Mouse (Mus musculus) heart, adult 8-10 months (tissue): ENCODE results near the gene Gm20388. TPM values are rescaled to one million over a fixed set of nuclear protein-coding genes. Genes with fewer than 3 reads are reported as not detected.
"Not testable (repeated sequence)": the region's sequence is repeated elsewhere in the genome, so short reads cannot be mapped to it uniquely, and the experiment has no call there.

Experiments used
- DNase-seq: peaks from one replicate; pipeline ENCODE4 v3.0.0; 2022; ENCODE audit warnings: low spot score
- total RNA-seq, 4 experiments: library from RNA; stranded (reverse); gene quantifications; 2 replicates each; pipeline ENCODE4 v1.2.4; 2022

Gene Gm20388
- total RNA-seq, 4 experiments from 2014 or later, result 4.2 to 6.7 TPM; not detected in 2

- no peak for DNase-seq
Observed at GRCm38 (mm10) chr8:123155177-123155576, 3244.5 kb downstream of the Gm20388 start.

GRCm38 (mm10) chr8:123156070-123156773 lies 3245.6 kb downstream of the Gm20388 start:
- DNase-seq, result no peak

GRCm38 (mm10) chr8:123157888-123158465 lies 3247.3 kb downstream of the Gm20388 start, which contains the start of gene Sult5a1:
TSS of gene Sult5a1 (minus strand) at chr8:123158315.
- no peak for DNase-seq

GRCm38 (mm10) chr8:123181391-123181790 lies 3270.8 kb downstream of the Gm20388 start:
- DNase-seq, result peak; percentile 58

GRCm38 (mm10) chr8:123185566-123186409 lies 3275.1 kb downstream of the Gm20388 start, which contains the start of gene Dpep1:
TSS of gene Dpep1 (plus strand) at chr8:123186242.
- DNase-seq, result peak; percentile 81

GRCm38 (mm10) chr8:123188006-123188405 lies 3277.4 kb downstream of the Gm20388 start:
- DNase-seq, result no peak

GRCm38 (mm10) chr8:123188841-123189240 lies 3278.2 kb downstream of the Gm20388 start:
- DNase-seq, result no peak

GRCm38 (mm10) chr8:123190678-123191077 lies 3280.0 kb downstream of the Gm20388 start:
- peak; percentile 68 for DNase-seq

- DNase-seq, result no peak
Observed at GRCm38 (mm10) chr8:123191908-123192307, 3281.3 kb downstream of the Gm20388 start.

GRCm38 (mm10) chr8:123193771-123194170 lies 3283.1 kb downstream of the Gm20388 start:
- DNase-seq, result no peak

GRCm38 (mm10) chr8:123197016-123197415 lies 3286.4 kb downstream of the Gm20388 start:
- not testable (repeated sequence) for DNase-seq

GRCm38 (mm10) chr8:123199864-123200263 lies 3289.2 kb downstream of the Gm20388 start:
- DNase-seq, result no peak

- peak; percentile 72 for DNase-seq
Observed at GRCm38 (mm10) chr8:123202288-123202687, 3291.6 kb downstream of the Gm20388 start.

GRCm38 (mm10) chr8:123203571-123203970 lies 3292.9 kb downstream of the Gm20388 start:
- DNase-seq, result no peak

GRCm38 (mm10) chr8:123211876-123212275 lies 3301.2 kb downstream of the Gm20388 start:
- no peak for DNase-seq

- peak; percentile 79 for DNase-seq
Observed at GRCm38 (mm10) chr8:123212321-123213117, 3301.9 kb downstream of the Gm20388 start, which contains the start of the genes Chmp1a and Spata33. TSS of gene Chmp1a (minus strand) at chr8:123212763. TSS of gene Spata33 (plus strand) at chr8:123212832.

GRCm38 (mm10) chr8:123213118-123213772 lies 3302.6 kb downstream of the Gm20388 start:
- DNase-seq, result peak; percentile 22

- peak; percentile 56 for DNase-seq
Observed at GRCm38 (mm10) chr8:123215430-123215829, 3304.8 kb downstream of the Gm20388 start.

GRCm38 (mm10) chr8:123220917-123221316 lies 3310.3 kb downstream of the Gm20388 start:
- no peak for DNase-seq
